Mouse (Mus musculus) spleen, adult 12 weeks (tissue): ENCODE measurements around the gene Kcnj11.

Experiments used
- DNase-seq: peaks from one replicate; pipeline ENCODE4 v3.0.0; 2022; ENCODE audit warnings: low spot score

Gene Kcnj11

DNA sequence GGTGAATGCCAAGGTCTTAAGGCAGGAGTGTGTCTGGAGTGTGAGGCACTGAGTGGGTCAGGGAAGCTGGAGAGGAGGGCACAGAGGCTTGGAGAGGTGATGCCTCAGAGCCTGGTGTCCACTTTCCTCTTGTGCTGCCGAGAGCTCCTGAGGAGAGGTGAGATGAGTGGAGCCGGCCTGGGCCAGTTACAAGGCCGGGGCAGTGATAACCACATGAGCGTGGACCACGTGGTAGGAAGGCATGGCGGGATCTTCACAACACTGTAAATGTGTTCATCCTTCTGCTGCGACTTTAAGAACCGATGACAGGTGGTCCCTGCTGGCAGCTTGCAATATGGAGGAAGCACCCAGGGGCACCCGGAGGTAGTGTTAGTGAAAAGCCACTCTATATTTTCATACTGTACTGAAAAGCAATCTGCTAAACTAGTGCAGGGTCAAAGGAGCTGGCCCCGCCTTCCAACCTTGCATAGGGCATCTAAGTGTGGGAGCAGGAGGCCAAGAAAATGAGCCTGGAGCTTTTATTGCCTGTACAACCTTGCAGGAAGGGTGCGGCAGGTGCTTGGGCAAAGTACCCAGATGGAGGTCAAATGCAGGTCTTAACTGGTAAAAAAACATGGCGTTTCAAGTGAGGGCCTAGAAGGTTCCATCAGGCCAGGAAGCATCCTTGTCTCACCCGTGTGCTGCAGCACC lies 52.5 kb downstream of the Kcnj11 start:
- no peak for DNase-seq

DNA sequence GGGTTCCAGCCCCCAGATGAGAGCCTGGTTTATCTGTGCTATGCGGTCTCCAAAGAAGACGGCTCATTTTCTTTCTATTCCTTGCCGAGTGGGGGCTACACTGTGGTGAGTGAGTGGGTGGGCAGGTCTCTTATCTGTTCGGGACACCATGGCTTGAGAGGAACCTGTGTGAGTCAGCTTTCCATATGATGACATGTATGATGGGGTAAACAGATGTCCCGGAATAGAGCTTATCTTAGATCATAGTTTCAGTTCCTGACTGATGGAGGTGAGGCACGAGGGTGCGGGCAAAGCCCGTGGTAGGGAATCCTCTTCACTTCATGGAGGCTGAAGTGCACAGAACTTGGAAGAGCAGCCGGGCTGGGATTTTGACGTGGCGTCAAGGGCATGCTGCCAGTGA lies 54.7 kb downstream of the Kcnj11 start:
- DNase-seq = no peak

DNA sequence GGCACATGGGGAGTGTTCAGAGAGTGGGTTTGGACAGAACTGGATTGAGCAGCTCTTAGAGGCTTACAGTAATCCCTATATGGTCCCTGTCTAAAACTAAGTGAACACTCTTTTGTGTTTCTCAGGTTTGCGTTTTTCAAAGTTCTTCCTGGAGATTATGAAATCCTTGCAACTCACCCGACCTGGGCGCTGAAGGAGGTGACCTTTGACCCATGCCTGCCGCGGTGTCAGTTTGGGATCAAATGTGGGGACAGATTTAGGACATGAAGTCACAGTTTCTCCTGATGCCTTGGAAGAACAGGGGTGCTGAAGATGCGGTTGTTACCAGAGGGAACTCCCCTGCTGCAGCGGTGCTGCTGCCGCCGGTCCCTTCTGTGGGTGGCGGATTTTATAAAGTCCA lies 56.5 kb downstream of the Kcnj11 start:
- no peak for DNase-seq
